Mouse (Mus musculus) MEL (cell line): ENCODE measurements around the gene Cdh16.

ENCODE experiments used
- KAT2A ChIP-seq: conservative IDR thresholded peaks from 2 replicates; pipeline ENCODE4 v1.6.1; 2012; ENCODE audit warnings: low read depth, low read length, improper control_type of control experiment, inconsistent platforms
- MAX ChIP-seq: IDR thresholded peaks from 2 replicates; pipeline ENCODE4 v1.6.1; 2011; ENCODE audit warnings: low read length, improper control_type of control experiment
- USF2 ChIP-seq, 2 experiments: IDR thresholded peaks; 2 replicates each; pipeline ENCODE4 v1.6.1; 2011 to 2012; ENCODE audit warnings: improper control_type of control experiment in 2 of 2, low read length in 2 of 2, borderline replicate concordance in 1 of 2, inconsistent platforms in 1 of 2, low read depth in 1 of 2, mild to moderate bottlenecking in 1 of 2; ENCODE audit not compliant: insufficient read depth in 1 of 2

DNA sequence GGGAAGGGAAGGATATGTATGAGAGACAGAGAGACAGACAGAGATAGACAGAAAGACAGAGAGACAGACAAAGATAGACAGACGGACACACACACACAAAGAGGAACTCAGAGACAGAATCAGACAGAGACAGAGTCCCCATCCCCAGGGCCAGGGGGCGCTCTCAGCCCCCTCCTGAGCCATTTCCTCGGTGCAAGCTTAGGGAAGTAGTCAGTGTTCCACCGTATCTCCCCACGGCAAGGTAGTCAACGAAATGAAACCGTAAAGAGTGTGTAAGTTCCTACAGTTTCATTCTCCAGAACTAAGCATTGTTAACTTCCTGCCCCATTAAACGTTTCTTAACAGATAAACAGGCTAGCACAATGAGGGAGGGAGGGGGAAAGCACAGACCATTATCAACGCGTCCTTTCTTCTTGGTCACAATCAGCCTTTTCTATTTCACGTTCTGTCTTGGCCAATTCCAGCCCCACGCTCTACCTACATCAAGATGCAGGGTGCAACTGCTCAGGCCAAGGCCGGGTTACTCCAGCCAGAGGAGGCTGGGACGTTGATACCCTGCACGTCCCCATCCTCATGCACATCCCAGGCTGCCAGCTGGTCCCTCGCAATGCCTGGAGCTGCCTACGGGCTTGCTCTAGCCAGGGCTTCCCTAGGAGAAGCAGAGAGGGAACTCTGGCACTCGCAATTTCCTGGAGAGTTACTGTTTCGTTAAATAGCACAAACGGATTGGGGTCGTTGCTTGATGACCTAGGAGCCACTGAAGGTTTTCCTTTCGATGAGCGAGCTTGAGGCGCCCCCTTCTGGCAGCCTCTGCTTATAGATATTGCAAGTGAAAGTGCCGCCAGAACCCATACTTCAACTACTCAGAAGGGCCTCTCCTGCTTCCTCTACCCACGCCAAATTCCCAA is 53.5 kb downstream of the Cdh16 start:
- TF ChIP-seq USF2 (IDR thresholded peaks at IDR 0.05; ENCODE audit: borderline replicate concordance in 1 of 2, insufficient read depth in 1 of 2, low read depth in 1 of 2, low read length in 2 of 2), result no peak
- no peak for TF ChIP-seq MAX
- no peak for TF ChIP-seq KAT2A
